Mouse (Mus musculus) fat pad, adult 2 months (tissue): ENCODE measurements around the gene G430095P16Rik.

ENCODE experiments used
- DNase-seq: peaks from one replicate; pipeline ENCODE4 v3.0.0-alpha.2; 2011; ENCODE audit warnings: low read depth, low spot score; ENCODE audit errors: extremely low read depth

The G430095P16Rik gene

DNA sequence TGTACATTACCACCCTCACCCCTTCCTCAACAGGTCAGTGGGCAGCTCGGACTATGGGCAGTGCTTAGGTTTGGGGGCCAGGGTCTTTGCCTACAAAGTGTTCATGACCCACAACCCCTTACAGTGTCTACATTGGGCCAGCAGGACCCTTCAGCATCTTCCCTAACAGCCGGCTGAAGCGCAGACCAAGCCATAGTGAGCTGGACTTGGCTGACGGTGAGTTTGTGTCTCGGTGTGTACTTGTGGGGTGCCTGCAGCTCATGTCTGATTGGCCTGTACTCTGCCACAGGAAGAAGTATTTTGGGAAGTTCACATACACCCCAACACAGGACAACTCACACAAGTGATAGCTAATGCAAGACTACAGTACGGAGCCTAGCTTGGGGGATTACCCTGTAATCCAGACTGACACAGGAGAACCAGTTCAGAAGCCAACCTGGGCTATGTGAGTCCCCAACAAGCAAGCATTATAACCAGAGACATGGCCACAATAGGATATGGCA is 19.8 kb upstream of the G430095P16Rik start:
- no peak for DNase-seq

DNA sequence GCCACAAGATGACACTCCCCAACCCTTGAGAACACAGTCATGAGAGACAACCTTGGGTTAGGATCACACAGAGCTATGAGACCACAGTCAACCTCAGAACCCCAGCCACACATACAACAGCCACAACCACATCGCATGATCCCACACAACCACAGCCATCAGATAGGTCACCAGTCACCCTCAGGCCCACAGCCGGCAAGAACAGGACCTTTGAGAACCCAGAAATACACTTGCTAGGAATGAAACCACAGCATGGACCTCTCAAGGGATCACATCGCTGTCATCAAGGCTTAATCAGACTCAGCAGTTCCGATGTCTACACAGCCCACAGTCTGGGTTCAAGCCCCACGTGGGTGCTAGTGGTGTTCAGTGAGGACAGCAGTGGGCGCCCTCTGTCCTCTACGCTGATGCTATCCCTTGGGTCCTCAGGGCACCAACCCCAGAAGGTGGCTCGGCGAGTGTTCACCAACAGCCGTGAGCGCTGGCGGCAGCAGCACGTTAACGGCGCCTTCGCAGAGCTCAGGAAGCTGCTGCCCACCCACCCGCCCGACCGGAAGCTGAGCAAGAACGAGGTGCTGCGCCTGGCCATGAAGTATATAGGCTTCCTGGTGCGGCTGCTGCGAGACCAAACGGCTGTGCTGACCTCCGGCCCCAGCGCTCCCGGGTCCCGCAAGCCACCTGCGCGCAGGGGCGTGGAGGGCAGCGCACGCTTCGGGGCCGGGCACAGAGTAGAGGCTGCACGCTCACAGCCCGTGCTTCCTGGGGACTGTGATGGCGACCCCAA is 19.1 kb upstream of the G430095P16Rik start:
- no peak for DNase-seq

DNA sequence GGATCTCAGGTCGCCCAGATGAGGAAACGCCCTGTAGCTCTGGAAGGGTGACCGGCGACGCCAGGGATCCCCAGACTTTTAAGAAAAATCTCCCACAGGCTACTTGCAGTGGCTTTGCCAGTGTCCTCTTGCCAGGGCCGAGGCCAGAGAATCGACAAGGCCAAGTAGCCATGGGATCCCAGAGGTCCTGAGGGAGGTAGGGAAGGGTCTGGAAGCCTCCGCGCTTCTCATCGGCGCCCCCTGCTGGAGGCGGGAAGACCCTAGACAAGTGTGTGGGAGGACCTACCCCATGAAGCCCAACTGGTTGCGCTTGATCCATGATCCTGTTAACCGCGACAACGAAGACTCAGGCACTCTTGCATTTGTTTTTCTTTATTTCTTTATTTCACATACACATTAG is 18.5 kb upstream of the G430095P16Rik start:
- DNase-seq, result no peak

DNA sequence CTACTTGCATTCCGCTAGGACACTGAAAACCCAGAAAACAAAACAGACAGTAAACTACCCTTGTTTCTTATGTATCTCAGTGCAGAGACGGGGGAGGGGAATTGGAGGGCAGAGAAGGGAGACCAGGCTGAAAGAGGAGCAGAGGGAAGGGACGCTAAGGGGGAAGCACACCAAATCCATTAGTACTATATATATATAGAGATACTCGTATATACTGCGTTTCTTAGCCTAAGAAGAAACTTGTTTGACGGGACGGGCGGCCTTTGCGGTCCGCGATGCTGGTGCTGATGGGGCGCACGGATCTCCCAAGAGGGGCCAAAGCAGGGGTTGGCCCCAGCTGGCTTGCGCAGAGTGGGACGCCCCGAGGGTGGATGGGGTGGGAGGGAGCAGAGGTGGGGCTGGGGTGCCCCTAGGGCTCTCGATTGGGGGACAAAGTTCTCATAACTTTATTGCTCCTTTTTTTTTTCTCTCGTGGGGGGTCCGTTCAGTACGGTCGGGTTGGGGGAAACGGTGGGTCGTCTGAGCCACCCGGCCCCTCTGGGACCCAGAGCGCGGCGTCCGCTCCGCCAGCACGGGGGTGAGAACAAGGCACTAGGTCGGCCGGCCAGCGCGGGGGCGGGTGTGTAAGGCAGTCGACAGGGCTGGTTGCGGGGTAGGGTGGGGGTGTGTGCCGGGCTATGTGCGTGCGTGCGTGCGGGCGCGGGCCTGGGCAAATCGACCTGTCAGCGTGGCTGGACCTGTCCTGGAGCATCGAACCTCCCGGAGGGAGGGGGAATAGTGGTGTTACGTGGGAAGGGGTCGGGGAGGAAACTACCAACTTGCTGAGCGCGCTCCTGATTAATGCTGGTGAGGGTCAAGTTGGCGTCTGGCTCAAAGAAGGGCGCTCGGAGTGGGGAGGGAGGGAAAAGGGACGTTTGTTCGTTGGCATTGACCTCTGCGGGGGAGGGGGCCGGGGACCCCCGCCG is 17.7 kb upstream of the G430095P16Rik start:
- no peak for DNase-seq

DNA sequence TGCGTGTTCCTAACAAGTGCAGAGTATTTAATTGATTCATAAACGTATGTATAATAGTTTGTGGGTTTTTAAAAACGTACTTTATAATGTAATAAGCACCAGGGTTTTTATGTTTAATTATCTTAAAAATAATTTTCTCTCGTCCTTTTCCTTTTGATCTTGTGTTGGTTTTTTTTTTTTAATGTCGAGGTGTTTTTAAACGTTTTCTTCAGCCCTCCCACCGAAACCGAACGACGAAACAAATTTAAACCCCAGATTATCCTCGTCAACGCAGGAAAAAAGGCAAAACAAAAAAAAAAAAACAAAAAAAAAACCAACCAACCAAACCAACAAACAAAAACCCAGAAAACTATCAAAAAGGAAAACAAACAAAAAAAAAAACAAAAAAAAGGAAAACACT is 16.8 kb upstream of the G430095P16Rik start:
- DNase-seq, result no peak

DNA sequence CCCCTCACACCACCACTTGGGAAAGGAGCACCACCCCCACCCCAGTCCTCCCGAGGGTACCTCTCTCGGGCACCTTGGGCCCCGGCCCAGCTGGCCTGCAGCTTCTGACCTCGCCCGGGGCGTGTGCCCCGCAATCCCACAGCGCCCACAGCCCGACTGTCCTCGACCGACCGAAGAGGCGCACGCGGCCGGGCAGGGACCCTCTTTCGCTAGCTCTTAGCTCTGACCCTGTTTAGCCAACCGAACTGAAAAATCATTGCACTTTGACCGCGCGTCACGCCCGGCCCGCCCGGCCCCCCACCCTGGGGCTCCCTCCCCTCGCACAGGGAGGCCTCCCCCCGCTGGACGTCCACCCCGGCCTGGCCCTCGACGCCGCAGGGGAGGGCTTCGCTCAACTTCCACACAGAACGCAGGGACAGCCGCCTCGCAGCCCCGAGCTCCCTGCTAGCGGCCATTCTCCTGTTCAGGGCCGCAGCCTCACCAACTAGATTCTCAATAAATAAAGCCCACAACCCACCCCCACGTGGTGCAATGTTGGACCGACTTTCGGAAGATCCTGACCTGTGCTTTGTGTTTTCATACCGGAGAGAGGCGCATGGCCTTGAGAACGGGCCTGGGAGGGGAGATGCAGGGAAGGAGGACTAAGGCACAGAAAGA is 16.1 kb upstream of the G430095P16Rik start:
- DNase-seq, result no peak

DNA sequence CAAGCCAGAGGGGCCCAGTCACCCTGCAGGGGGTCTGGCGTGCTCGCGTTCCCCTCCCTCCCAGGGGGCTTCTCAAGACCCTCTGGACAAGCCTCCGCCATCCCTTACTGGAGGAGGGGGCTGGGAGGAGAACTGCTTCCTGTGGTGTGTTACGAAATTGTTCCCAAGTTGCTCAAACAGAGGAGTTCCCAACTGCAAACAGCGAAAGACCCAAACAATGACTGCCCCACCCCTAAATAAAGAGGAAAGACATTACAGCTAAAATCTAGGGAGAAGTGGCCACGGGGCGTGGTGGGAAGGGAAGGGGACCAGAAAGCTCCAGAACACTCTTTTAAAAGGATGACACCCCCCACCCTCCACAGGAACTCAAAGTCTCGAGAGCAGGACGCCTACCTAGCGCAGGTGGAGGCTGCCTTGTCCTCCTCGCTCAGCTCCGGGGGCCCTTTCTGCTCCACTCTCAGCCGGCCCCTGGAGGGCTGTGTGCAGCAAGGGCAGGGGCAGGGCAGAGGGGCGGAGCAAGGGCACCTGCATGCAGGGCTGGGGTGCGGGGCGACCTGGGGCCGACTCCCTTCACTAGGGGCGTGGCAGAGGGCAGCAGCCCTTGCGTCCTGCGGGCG is 15.4 kb upstream of the G430095P16Rik start:
- DNase-seq, result no peak

DNA sequence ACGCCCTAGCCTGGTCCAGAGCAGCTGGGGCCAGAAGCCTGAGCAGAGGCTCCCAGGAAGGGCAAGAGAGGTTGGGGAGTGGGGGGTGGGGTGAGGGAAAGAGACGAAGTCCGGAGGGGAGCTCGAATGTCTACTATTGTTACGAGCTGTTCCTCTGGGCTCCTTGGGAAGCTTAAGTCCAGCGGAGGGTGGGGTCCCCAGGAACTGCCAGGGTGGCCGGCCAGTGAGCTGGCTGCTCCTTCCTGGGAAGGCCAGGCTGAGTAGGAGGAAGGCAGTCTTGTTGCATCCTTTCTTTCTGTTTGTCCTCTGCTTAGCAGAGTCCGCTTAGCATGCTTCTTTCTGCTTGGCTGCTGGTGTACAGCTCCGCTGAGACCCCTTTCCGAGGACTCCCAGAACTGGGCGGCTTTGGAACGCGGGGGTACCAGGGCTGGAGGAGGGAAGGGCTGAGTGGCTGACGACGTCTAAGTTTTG is 14.7 kb upstream of the G430095P16Rik start:
- no peak for DNase-seq

DNA sequence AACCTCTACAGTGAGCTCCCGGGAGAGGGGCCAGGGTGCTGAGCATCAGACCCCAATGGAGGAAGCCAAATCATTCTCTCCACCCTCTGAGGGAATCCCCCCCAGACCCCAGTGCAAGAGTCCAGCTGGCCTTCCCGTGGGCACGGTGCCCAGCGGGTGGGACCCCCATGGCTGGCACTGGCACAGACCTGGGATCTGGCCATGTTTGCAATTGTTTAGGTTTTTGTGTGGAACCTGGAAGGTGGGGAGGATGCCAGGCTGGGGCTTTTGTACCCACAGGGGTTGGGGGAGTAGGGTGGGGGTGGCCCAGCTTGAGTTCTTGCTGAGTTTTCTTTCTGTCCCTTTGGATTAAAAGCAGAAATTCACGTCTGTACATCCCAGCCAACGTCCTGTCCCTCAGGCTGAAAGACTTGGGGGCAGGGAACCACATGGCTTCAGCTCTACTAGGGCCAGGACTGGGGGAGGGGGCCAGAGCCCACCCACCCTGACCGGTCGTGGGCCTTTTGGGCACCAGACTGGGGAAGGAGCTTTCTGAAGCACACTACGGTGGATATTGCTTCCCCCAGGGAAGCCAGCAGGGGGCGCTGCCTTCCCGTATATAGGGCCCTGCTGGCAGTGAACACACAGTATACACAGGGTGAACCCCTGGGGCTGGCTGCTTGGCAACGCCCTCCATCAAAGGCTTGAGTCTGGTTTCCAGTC is 13.9 kb upstream of the G430095P16Rik start:
- no peak for DNase-seq

DNA sequence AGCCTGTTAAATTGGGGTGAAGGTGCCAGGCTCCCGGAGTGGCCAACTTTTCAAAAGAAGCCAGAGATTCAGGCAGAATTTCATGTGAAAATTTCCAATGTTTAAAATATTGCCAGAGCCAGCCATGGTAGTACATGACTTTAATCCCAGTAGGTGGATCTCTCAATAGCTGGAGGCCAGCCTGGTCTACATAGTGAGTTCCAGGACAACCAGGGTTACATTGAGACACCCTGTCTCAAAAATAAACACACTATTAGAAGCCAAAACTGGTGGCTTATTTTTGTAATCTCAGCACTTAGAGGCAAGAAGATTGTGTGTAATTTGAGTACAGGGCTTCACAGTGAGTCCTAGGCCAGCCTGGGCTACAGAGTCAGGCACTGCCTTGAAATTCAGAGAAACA is 12.9 kb upstream of the G430095P16Rik start:
- DNase-seq, result no peak

DNA sequence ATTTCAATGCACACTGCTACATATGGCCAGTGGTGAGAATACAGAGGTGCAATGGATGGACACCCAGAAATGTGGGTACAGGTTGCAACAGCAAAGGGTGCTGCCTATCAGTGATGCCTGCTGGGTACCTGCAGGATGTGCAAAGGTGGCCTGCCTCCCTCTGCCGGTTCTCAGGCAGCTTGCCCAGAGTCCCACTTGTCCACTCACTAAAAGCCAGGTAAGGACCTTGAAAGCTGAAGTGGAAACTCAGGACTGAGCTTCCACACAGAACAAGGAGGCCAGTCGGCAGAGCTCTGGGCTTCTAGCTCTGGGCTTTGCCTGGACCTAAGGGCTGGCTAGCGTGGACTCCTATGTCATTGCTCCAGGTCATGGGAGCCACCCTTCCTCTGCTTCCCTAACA is 11.5 kb upstream of the G430095P16Rik start:
- DNase-seq, result no peak

DNA sequence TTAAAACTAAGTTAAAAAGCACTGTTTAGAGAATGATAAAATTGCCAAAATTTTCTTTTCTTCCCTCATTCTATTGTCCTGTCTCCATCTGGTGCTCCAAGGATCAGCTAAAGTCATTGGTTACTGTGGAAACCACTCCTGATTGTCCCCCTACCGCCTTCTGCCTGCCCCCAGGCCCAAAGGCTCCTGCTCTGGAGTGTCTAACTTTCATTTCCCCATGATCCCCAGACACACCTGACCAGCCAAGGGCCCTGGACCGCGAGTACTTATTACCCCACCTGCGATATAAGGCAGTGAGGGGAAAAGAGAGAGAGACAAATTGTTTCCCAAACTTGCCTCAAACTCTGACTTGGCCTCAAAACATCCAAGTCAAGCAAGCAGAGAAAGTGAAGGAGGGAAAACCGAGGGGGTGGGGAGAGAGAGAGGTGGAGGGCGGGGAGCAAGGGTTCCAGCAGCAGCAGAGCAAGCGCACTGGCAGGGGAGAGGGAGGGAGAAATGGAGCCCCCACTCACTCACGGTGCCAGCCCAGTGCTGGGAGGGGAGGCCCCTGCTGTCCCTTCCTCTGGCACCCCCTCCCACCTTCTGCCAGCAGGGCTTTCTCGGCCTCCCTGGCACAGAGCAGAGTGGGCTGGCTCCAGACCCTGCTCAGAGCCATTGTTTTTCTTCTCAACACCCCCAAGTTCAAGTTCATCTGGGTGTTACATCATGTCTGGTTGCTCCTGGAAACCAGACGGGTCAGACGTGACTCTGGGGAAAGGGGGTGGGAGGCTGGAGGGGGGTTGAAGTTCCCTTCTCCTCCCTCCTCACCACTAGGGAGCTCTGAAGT is 10.7 kb upstream of the G430095P16Rik start:
- DNase-seq, result no peak

DNA sequence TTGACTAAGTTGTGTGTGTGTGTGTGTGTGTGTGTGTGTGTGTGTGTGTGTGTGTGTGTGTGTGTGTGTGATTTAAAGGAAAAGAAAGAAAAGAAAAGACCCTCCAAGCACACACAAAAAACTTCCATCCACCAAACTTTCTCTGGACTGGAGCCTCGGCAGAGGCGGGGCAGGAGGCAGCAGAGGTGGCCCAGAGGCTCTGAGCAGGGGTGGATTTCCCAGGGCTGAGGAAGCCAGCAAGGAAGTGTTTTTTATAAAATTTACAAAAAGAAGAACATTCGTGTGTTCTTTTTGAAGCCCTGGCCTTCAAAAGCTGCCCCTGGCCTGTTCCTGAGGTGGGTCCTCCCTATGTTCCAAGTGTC is 10.1 kb upstream of the G430095P16Rik start:
- no peak for DNase-seq

DNA sequence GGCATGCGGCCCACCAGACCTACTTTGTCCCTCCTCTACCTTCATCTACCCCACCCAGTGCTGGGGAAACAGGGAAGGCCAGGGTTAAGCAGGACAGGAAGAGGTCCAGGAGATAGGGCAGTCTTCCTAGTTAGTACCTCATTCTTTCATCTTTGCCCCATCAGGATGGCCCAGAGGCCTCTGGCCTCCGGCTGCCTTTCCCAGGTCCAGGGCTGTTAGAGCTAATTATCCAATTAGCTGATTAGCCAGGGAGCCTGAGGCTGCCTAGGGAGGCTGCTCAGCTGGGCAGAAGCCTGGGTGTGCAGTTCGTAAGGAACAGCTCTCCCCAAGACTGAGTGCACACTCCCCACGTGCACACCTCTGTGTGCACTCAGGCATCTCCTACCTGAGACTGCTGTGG is 9.4 kb upstream of the G430095P16Rik start:
- DNase-seq, result no peak

DNA sequence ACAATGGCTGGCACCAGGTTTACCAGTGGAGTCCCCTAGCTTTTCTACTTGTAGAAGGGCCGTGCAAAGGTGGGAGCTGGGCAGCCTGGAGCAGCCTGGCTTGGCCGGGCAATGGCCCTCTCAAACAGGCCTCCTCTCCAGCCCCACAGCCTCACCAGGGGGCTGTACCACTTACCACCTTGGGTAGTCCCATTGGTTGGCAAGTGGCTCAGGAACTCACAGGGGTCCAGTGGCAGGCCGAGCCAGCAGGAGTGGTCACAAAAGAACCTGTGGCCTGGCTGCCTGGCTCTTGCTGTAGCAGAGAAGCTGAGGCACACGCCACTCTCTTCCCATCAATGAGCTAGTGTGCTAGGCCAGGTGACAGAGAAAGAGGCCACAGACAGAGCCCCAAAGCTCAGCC is 8.6 kb upstream of the G430095P16Rik start:
- no peak for DNase-seq

DNA sequence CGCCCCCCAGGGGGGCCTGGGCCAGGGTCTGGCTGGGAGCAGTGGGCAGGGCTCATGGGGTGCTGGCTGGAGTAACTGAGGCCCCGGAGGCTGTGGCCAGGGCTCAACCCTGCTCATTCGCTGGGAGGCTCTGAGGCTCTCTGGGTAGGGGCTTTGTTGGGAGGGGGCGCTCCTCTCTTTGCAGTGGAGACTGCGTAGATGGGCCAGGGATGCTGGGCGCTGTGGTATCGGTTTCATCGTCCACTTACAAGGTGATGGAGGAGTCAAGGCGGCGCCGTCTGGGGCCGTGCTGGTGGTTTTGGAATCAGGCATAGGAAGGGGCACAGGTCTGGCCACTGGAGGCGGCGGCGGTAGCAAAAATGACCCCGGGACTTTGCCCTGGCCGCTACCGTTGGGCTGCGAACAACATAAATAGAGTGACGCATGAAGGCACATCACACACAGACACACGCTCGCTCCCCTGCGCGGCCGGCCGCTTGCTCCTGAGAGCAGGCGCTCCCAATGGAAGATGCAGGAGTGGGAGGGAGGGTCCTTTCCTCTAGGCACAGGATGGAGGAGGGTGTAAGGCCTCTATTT is 6.8 kb upstream of the G430095P16Rik start:
- no peak for DNase-seq

DNA sequence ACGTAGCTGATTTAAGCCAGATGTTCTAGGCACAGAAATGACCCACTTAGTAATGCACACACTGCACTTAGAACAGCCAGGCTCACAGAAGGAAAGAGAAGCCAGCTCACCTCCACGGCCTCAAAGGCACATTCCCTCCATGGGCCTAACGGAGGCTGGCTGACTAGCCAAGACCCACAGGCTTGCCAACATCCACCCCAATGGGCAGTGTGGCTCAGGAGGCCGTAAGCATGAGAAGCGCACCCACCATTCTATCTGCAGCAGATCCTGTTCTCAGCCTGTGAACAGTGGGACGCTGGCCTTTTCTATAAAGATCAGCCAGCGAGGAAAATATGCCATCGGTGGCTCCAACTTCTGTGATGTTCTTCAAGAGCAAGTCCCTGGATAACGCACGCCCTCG is 6.0 kb upstream of the G430095P16Rik start:
- DNase-seq, result no peak

DNA sequence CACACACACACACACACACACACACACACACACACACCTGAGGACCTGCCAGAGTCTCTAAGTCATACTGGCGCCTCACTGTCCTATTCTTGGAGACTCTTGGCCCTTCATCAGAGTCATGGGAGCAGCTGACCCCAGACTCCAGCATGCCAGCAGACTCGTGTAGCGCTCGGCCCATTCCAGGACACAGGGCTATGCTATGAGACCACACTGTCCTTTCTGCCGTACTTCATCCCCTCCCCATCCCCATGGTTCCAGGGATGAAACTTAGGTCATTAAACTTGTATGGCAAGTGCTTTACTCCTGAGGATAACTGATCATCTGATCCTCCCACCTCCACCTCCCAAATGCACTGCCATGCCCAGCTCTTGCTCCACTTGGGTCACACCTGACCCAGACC is 4.3 kb upstream of the G430095P16Rik start:
- no peak for DNase-seq
